Mouse (Mus musculus) heart, postnatal 0 days (tissue): ENCODE data around the gene Eif1b.
"Not testable (repeated sequence)": the region's sequence is repeated elsewhere in the genome, so short reads cannot be mapped to it uniquely, and the experiment has no call there.

Experiments
- CTCF ChIP-seq: IDR thresholded peaks from 2 replicates; pipeline ENCODE4 v1.5.1; 2016; ENCODE audit warnings: antibody characterized with exemption, control low read depth, low read depth
- EP300 ChIP-seq: IDR thresholded peaks from 2 replicates; pipeline ENCODE4 v1.6.1; 2016; ENCODE audit warnings: antibody characterized with exemption, low read depth

DNA sequence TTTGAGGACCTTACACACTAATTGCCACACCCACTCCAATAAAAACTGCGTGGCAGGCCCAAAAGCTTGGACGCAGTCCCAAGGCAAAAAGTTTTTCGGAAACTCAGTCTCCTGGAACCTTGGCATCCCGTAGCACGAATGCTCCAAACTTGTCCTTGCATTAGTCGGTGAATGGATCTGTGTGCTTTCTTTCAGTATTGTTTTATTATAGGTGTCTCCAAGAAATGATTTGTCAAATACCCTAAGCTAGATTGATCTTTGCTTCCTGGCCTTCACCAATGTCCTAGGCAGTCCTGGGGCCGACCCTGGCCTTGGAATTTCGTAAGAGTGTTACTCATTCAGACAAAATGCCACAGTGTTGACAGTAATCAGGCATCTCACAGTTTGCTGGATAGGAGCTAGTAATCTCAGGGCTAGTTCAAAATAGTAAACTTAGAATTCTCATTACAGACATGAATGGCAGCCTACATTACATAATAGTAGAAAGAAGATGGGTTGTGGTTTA is 41.5 kb downstream of the Eif1b start:
- not testable (repeated sequence) for TF ChIP-seq CTCF, EP300
